Mouse (Mus musculus): ENCODE measurements around the gene Gps2. TPM values are rescaled to one million over a fixed set of nuclear protein-coding genes. Genes with fewer than 3 reads are reported as not detected.
A peak's percentile ranks its signal among the peaks of the same experiment; 100 is the strongest.
"Not testable (repeated sequence)": the region's sequence is repeated elsewhere in the genome, so short reads cannot be mapped to it uniquely, and the experiment has no call there.

The Gps2 gene
- polyA plus RNA-seq, 1 experiment from 2014 or later, result 89.1 TPM

DNA sequence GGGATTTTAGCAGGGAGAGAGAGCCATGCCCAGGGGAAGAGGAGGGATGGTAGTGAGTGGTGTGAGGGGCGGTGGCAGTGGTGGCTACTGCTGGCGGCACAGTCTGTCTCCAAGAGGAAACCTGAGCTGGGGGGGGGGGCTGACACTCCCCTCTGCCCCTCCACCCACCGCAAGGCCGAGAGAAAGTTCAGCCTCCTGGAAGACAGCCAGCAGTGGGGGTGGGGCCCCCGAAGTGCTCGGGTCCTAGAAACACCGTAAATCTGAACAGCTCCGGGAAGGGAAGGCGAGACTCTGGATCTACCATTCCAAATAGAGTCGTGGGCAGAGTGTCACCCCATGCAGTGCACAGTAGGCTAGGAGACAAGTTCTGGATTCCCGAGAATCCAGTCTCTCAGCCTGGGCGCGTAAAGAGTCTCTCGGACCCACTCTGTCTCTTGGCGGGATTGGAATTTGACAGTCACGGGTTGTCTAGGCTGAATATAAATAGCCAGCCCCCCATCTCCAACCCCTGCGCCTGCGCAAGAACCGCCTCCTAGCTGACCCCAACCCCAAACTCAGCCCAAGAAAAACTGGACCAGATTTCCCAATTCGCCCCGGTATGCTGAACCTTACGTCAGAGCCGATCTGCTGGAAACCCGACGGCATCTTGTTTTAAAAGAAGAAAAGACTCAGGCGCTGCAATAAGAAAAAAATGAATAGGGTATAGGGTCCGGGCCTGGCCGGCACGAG lies 33.8 kb downstream of the Gps2 start:
- Histone ChIP-seq H3K27ac (replicated peaks) (peak overlapping the region; percentile 95), H3K36me3 (replicated peaks) (peaks cover 41% of the 10 kb centered on the region), H3K4me1 (peaks cover 34% of the 10 kb centered on the region), H3K9me3 (no peaks in the 10 kb centered on the region), H3K4me3 (peak overlapping the region; percentile 62), H3K27me3 (replicated peaks; ENCODE audit: low read depth, poor library complexity, severe bottlenecking) (peaks cover 9% of the 10 kb centered on the region; the same call in 1 of the 2 replicates)
- 3% methylated on average over 29 of the region's 29 CpGs for WGBS
- DNase-seq (ENCODE audit: low spot score), result peak; percentile 78

DNA sequence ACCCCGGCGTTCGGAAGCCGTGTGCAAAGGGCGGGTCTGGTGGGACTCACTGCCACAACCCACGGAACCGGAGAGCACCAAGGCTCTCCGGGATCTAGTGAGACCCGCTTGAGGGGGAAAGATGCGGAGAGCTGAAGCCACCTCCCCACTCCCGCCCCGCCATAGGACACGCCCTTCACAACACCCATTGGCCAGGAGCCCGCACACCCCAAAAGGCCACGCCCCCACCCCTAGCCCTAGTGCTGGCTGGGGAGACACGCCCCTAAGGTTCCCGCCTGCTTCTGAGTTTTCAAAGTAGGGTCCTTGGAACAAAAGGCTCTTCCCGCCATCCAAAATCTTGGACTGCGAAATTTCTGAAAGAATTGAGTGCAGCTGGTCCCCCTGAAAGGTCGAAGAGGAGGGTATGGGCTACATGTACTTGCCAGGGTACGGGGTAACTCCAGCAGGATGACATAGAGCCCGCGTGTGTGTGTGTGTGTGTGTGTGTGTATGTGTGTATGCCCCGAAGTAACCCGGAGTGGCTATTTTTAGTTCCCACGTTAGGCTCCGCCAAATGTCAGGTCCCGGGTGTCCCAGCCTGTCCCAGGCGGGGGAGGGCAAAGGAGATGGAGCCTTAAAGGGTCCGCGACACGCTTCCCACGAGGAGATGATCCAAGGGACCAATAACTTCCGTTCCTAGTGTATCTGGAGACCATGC lies 34.5 kb downstream of the Gps2 start, which contains the start of gene Slc2a4:
Gene Slc2a4, minus strand, starts transcription at position 123 of the 697 bp plus-strand sequence.
- H3K27me3 ChIP-seq (replicated peaks; ENCODE audit: low read depth, poor library complexity, severe bottlenecking), result peaks cover 10% of the 10 kb centered on the region; the same call in 1 of the 2 replicates
- H3K4me1 ChIP-seq, result peaks cover 34% of the 10 kb centered on the region
- H3K36me3 ChIP-seq (replicated peaks), result peaks cover 33% of the 10 kb centered on the region
- under 1% methylated on average over 34 of the region's 34 CpGs for WGBS
- H3K4me3 ChIP-seq, result peak within 1 kb of the TSS; percentile 62
- peak; percentile 99 for DNase-seq (ENCODE audit: low spot score)
- no peaks in the 10 kb centered on the region for H3K9me3 ChIP-seq
- peak within 1 kb of the TSS; percentile 95 for H3K27ac ChIP-seq (replicated peaks)

DNA sequence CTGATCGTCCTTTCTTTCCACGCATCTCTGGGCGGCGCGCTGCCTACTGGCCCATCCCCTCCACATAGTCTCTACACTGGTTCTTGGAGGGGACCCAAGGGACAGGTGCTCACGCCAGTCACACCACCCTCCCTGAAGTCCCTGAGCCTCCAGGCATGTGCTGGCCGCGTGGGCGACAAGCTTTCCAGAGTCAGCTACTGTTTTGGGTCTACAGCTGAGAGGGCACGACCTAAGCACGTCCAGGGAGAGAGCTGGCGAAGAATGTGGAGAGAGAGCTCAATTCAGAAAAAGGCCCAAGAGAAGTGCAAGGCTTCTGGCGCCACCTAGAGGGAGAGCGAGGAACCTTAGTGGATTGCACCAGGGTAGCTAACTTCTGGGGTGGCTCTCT lies 35.1 kb downstream of the Gps2 start:
- peak overlapping the region; percentile 95 for H3K27ac ChIP-seq (replicated peaks)
- H3K4me3 ChIP-seq, result peak overlapping the region; percentile 62
- H3K27me3 ChIP-seq (replicated peaks; ENCODE audit: low read depth, poor library complexity, severe bottlenecking), result peaks cover 10% of the 10 kb centered on the region; the same call in 1 of the 2 replicates
- peaks cover 34% of the 10 kb centered on the region for H3K4me1 ChIP-seq
- no peaks in the 10 kb centered on the region for H3K9me3 ChIP-seq
- DNase-seq (ENCODE audit: low spot score), result peak; percentile 91
- 1% methylated on average over 14 of the region's 14 CpGs for WGBS
- H3K36me3 ChIP-seq (replicated peaks), result peaks cover 28% of the 10 kb centered on the region

DNA sequence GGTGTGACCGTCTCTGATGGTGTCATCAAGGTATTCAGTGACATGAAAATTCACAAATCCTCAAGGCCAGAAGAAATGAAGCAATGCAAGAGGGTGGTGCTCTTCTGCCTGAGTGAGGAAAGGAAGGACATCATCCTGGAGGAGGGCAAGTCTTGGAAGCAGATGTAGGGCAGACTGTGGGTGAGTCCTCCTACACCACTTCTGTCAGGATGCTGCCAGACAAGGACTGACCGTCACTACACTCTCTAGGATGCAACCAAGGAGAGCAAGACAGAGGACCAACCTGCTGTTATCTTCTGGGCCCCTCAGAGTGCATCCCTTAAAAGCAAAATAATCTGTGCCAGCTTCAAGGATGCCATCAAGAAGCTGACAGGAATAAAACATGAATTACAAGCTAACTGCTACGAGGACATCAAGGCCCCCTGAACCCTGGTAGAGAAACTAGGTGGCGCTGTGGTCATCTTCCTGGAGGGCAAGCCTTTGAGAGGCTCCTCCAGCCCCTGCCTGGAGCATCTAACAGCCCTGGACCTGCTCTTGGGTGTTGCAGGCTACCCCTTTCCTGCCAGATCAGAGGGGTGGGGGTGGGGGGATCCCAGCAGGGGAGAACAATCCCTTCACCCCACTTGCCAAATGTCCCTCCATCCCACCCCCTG lies 37.2 kb downstream of the Gps2 start:
- Histone ChIP-seq H3K36me3 (replicated peaks) (peaks cover 6% of the 10 kb centered on the region), H3K27ac (replicated peaks) (no peak overlapping the region), H3K4me3 (no peak overlapping the region), H3K9me3 (no peaks in the 10 kb centered on the region), H3K4me1 (peaks cover 32% of the 10 kb centered on the region), H3K27me3 (replicated peaks; ENCODE audit: low read depth, poor library complexity, severe bottlenecking) (peaks cover 10% of the 10 kb centered on the region)
- WGBS, result 43% methylated on average over 4 of the region's 4 CpGs
- no peak for DNase-seq (ENCODE audit: low spot score)

DNA sequence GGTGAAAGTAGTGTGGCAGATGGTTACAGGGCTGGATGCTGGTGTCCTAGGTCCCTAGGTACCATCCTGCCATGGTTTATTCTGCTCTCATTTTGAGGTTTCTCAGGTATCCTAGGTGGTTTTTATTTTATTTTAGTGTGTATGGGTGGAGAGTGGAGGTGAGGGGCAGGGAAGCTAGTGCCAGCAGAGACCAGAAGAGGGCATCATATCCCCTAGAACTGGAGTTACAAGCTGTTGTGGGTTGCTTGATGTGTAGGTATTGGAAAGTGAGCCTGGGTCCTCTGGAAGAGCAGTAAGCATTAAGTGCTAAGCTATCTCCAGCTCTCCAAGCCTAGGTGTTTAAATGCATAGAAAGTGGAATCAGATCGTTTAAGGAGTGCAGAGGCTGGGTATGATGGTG lies 38.6 kb downstream of the Gps2 start:
- Histone ChIP-seq H3K36me3 (replicated peaks) (no peaks in the 10 kb centered on the region), H3K27ac (replicated peaks) (no peak overlapping the region), H3K9me3 (no peaks in the 10 kb centered on the region), H3K27me3 (replicated peaks; ENCODE audit: low read depth, poor library complexity, severe bottlenecking) (peaks cover 10% of the 10 kb centered on the region), H3K4me3 (no peak overlapping the region), H3K4me1 (peaks cover 19% of the 10 kb centered on the region)
- 49% methylated on average over 1 of the region's 1 CpGs for WGBS
- DNase-seq (ENCODE audit: low spot score), result no peak

DNA sequence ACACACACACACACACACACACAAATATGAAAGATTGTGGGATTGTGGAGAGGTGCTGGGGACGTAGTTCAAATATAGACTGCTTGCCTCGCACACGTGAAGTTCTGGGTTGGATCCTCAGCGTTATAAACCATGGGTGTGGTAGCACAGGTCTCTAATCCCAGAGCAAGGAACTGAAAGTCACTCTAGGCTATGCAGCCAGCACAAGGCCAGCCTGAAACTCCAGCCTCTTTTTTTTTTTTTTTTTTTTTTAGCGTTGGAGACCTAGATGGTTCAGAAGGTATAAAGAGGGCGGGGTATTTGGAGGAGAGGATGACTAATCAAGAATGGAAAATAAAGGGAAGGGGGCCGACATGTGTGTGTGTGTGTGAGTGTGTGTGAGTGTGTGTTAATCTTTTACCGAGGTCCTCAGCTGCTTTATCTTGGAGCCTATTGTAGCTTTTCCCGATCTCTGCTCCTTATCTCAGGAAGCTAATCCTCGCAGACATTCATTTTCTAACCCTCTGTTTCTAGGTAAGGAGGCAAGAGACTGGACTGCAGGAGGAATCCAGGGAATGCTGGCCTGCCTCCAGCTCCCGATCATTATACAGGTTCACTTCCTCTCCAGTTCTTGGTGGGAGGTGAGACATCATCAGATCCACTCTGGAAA lies 39.7 kb downstream of the Gps2 start:
- DNase-seq (ENCODE audit: low spot score), result no peak
- WGBS, result 76% methylated on average over 11 of the region's 11 CpGs
- H3K27ac ChIP-seq (replicated peaks), result no peak overlapping the region
- H3K4me1 ChIP-seq, result peaks cover 10% of the 10 kb centered on the region
- H3K9me3 ChIP-seq, result no peaks in the 10 kb centered on the region
- H3K27me3 ChIP-seq (replicated peaks; ENCODE audit: low read depth, poor library complexity, severe bottlenecking), result peaks cover 10% of the 10 kb centered on the region
- no peaks in the 10 kb centered on the region for H3K36me3 ChIP-seq (replicated peaks)
- H3K4me3 ChIP-seq, result no peak overlapping the region

DNA sequence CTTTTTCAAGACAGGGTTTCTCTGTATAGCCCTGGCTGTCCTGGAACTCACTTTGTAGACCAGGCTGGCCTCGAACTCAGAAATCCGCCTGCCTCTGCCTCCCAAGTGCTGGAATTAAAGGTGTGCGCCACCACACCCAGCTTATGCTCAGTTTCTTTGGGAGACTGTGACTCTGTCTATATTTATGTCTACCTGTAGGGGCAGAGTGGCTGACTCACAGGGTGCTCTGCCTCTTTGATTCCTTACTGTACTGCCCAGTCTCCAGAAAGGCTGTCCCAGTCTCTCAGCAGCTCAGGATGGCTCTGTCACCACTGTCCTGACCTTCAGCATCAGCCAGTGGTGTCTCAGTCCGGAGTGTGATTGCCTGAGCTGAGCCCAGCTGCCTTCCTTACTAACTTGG lies 41.9 kb downstream of the Gps2 start:
- H3K4me1 ChIP-seq; H3K27me3 ChIP-seq (replicated peaks; ENCODE audit: low read depth, poor library complexity, severe bottlenecking); H3K4me3 ChIP-seq; DNase-seq (ENCODE audit: low spot score); H3K36me3 ChIP-seq (replicated peaks); H3K27ac ChIP-seq (replicated peaks); H3K9me3 ChIP-seq: not testable (repeated sequence)
- 80% methylated on average over 4 of the region's 4 CpGs for WGBS

DNA sequence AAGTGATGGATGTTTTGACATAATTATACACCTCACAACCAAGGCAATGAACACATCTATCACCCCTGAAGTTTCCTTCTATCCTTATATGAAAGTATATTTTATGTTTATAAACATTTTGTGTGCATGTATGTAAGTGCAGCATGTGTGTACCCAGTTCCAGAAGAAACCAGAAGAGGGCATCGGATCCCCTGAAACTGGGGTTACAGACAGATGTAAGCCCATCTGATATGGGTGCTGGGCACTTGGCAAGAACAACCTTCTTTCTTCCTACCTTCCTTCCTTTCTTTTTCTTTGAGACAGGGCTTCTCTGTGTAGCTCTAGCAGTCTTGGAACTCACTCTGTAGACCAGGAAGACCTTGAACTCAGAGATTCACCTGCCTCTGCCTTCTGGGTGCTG lies 42.5 kb downstream of the Gps2 start:
- Histone ChIP-seq H3K27me3 (replicated peaks; ENCODE audit: low read depth, poor library complexity, severe bottlenecking) (peaks cover 10% of the 10 kb centered on the region), H3K36me3 (replicated peaks) (no peaks in the 10 kb centered on the region), H3K4me1 (no peaks in the 10 kb centered on the region), H3K4me3 (no peak overlapping the region), H3K27ac (replicated peaks) (no peak overlapping the region), H3K9me3 (no peaks in the 10 kb centered on the region)
- no peak for DNase-seq (ENCODE audit: low spot score)
- 83% methylated on average over 1 of the region's 1 CpGs for WGBS

DNA sequence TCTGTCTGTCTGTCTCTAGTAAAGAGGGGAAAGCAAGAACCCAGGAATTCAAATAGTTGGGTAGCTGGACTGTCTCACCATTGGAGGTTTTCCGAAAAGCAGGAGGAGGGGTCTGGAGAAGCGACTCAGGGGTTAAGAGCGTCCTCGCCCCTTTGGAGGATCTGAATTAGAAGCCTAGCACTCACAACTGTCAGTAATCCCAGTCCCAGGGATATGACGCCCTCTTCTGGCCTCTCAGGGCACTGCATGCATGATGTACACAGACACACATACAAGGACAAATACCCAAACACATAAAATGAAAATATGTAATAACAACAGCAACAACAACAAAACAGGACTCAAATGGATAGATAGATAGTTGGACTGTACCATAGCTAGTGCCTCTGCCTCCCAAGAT lies 46.9 kb downstream of the Gps2 start:
- peaks cover 6% of the 10 kb centered on the region for H3K4me1 ChIP-seq
- DNase-seq (ENCODE audit: low spot score), result no peak
- no peaks in the 10 kb centered on the region for H3K36me3 ChIP-seq (replicated peaks)
- H3K9me3 ChIP-seq, result no peaks in the 10 kb centered on the region
- no peak overlapping the region for H3K4me3 ChIP-seq
- 25% methylated on average over 5 of the region's 5 CpGs for WGBS
- H3K27me3 ChIP-seq (replicated peaks; ENCODE audit: low read depth, poor library complexity, severe bottlenecking), result peaks cover 46% of the 10 kb centered on the region
- no peak overlapping the region for H3K27ac ChIP-seq (replicated peaks)

DNA sequence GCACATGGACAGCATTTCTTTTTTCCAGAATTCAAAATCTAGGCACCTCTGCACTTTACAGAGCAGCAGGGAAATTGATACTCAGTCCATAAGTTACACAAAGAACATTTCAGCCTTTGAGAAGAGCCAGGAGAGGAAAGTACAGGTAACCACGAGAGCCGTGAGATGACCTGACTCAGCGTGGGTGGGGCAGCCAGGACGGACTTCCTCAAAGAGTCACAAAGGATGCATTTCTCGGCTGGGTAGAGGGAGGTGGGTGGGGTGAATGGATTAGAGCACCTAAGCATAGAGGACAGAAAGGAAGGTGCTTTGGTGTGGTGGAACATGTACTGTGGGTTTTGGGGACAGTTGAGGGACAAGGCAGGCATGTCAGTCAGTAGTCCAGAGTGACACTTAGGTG lies 48.2 kb downstream of the Gps2 start:
- 59% methylated on average over 5 of the region's 5 CpGs for WGBS
- Histone ChIP-seq H3K27me3 (replicated peaks; ENCODE audit: low read depth, poor library complexity, severe bottlenecking) (peaks cover 59% of the 10 kb centered on the region), H3K36me3 (replicated peaks) (no peaks in the 10 kb centered on the region), H3K4me1 (peaks cover 17% of the 10 kb centered on the region), H3K4me3 (no peak overlapping the region), H3K27ac (replicated peaks) (no peak overlapping the region), H3K9me3 (no peaks in the 10 kb centered on the region)
- DNase-seq (ENCODE audit: low spot score), result no peak

DNA sequence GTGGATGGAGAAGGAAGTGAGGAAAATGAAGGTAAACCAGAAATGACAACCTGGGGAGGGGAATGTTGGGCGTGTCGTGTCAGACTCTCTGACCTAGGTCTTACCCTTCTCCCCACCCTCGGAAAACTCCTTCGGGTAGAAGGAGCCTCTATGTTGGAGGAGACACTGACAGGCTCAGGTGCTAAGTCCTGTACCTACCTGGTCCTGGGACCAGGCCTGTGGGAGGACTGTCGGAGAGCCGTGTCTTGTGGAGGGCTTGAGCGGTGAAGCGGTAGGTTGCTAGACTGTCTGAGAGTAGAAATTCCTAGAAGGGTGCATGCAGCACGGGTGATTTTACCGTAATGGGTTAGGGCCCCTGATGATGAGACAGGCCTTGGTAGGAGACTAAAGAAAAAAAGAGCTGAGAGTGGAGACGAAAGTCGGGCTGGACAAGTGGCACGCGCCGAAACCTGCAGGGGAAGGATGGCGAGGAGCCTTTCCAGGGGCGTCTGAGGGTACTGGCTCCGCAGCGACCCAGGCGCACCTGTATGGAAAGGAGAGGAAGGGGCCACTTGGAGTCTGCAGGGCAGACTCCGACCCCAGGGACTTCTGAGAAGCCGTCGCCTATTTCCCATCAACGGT lies 51.1 kb downstream of the Gps2 start, which contains the start of gene Cldn7:
Gene Cldn7, plus strand, starts transcription at position 130 of the 621 bp plus-strand sequence.
- DNase-seq (ENCODE audit: low spot score), result peak; percentile 30
- H3K27ac ChIP-seq (replicated peaks), result peak within 1 kb of the TSS; percentile 76
- peaks cover 78% of the 10 kb centered on the region for H3K27me3 ChIP-seq (replicated peaks; ENCODE audit: low read depth, poor library complexity, severe bottlenecking)
- H3K4me1 ChIP-seq, result peaks cover 19% of the 10 kb centered on the region
- H3K9me3 ChIP-seq, result no peaks in the 10 kb centered on the region
- 10% methylated on average over 24 of the region's 24 CpGs for WGBS
- peak within 1 kb of the TSS; percentile 56 for H3K4me3 ChIP-seq
- H3K36me3 ChIP-seq (replicated peaks), result peaks cover 25% of the 10 kb centered on the region
